Mouse (Mus musculus) duodenum, adult 2 months (tissue): ENCODE measurements around the gene Phf11c. TPM values are rescaled to one million over a fixed set of nuclear protein-coding genes. Genes with fewer than 3 reads are reported as not detected.

ENCODE experiments used
- polyA plus RNA-seq: library from polyadenylated mRNA; depleted of rRNA; stranded (reverse); fragments of >200 nt; gene quantifications from 2 replicates; pipeline ENCODE4 v1.2.3, GENCODE M21; 2012; ENCODE audit warnings: low replicate concordance; rRNA removed

Phf11c gene
- polyA plus RNA-seq: 0.12 and 0.13 TPM in 2 replicates

DNA sequence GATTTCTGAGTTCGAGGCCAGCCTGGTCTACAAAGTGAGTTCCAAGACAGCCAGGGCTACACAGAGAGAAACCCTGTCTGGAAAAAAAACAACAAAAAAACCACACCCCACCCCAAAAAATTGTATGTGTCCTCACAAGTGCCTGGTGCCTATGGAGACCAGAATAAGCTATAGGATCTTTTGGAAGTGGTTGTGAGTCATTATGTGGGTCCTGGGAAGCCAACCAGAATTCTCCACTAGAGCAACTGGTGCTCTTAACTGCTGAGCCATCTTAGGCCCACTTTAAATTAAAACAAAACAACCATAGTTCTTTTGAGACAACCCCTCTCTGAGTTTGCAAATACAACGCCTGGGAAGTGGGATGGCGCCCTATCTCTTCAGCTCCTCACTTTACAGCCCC is at the start of gene Phf11c:
TSS of gene Phf11c (minus strand) at position 101 of the 400 bp plus-strand sequence.

DNA sequence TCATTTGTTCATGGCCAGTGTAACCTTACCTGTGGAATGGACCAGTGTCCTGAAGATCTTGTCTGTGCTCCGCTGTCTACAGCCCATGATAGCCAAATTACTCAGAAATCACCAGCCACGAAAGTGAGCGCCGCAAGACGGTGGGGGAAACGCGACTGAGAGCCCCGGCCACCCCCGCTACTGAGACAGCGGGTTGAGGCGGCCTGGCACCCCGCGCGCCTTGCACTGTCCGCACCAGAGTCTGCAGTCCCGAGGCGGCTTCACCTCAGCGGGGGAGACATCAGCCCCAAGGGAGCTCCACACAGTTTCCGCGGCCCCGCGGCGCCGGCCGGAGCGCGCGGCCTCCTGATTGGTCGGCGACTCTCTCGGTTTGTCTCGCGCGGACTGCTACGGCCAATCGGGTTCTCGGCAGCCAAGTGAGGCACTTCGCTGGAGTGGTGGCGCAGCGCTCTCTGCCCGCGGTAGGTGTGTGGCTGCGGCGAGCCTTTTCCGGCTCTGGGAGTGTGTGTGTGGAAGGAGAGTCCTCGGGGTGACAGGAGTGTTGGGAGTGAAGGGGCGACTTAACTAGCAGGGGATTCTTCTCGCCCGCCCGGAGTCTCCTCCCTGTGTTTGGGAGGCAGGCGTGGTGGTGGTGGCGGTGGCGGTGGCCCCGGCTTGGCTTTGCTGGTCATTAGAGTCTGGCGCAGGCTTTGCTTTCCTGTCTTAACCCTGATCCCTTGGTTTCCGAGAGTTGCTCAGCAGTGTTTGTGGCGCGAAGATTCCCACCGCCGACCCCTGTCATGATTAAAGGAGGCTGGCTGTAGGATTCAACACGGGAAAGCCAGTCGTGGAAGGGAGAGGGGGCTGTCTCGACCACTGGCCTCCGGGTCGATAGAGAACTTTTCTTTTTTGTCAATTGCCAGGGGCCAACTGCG is 45.6 kb upstream of the Phf11c start, which contains the start of the genes Setdb2 and Cab39l:
TSS of gene Setdb2 (minus strand) at position 327 of the 914 bp plus-strand sequence.
TSS of gene Cab39l (plus strand) at position 415 of the 914 bp plus-strand sequence.

DNA sequence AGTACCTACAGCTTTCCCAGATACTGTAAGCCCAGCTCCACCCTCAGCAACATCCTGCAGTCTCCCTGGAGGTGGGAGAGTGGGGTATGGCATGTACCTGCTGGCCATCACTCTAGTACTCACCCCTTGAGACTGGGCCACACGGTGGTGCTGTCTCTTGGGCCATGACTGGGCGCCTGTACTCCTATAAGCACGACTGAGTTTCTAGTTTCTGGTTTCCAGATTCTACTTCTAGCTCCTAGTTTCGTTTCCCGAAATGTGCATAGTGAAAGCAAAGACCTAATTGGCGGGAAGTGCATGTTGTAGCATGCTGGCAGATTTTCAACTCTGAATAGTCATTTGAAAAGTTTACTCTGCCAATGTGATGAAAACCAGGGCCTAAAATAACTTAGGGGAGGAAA is 29.9 kb downstream of the Phf11c start, which contains the start of gene Phf11d:
TSS of gene Phf11d (minus strand) at position 227 of the 401 bp plus-strand sequence.

DNA sequence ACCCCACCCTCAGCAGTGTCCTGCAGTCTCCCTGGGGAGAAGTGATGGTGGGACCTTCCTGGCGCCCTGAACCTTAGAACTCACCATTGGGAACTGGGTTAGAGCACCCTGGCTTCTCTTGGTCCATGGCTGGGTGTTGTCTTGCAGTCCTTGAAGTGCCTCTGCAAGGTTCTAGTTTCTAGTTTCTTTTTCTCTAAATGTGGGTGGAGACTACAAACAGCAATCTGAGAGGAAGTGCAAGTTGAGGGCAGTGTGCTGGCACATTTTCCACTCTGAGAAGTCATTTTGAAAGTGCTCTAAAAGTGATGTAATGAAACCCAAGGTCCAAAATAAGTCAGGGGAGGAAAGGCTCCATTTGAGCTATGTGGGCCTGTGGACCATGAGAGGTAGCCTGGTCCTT is 54.0 kb downstream of the Phf11c start, which contains the start of gene Phf11b:
TSS of gene Phf11b (minus strand) at position 163 of the 400 bp plus-strand sequence.

Other genes with a start within 250 kb of the Phf11c start
- not detected in 2 replicates for gene Gm5142, start 216.6 kb downstream of the Phf11c start, polyA plus RNA-seq
- 19.5 and 20.9 TPM in 2 replicates for gene Rcbtb1, start 194.2 kb downstream of the Phf11c start, polyA plus RNA-seq
- not detected in 2 replicates for gene Gm6904, start 135.2 kb downstream of the Phf11c start, polyA plus RNA-seq
- 0.20 TPM in 1 of 2 replicates, not detected in the other for gene Phf11a, start 97.9 kb downstream of the Phf11c start, polyA plus RNA-seq
- 0.08 and 0.28 TPM in 2 replicates for gene Phf11b, start 54.0 kb downstream of the Phf11c start, polyA plus RNA-seq
- 1.6 and 2.0 TPM in 2 replicates for gene Phf11d, start 29.9 kb downstream of the Phf11c start, polyA plus RNA-seq
- 4.7 and 6.0 TPM in 2 replicates for gene Setdb2, start 45.5 kb upstream of the Phf11c start, polyA plus RNA-seq
- gene Cab39l, start 45.6 kb upstream of the Phf11c start, polyA plus RNA-seq: 2.9 and 3.2 TPM in 2 replicates
- gene Cdadc1, start 202.6 kb upstream of the Phf11c start, polyA plus RNA-seq: 0.66 and 2.1 TPM in 2 replicates
- gene Shisa2, start 229.9 kb upstream of the Phf11c start, polyA plus RNA-seq: 8.7 and 19.7 TPM in 2 replicates